Mouse (Mus musculus) bone marrow macrophage, adult 2 months (primary cell): ENCODE results near the gene Strap.

Experiments used
- CTCF ChIP-seq: IDR thresholded peaks from 2 replicates; pipeline ENCODE4 v1.5.1; 2012; ENCODE audit warnings: low read depth, mild to moderate bottlenecking, low read length, moderate library complexity
- POLR2A ChIP-seq: IDR thresholded peaks from 2 replicates; pipeline ENCODE4 v1.6.1; 2012; ENCODE audit warnings: mild to moderate bottlenecking, low read depth, low read length, borderline replicate concordance

DNA sequence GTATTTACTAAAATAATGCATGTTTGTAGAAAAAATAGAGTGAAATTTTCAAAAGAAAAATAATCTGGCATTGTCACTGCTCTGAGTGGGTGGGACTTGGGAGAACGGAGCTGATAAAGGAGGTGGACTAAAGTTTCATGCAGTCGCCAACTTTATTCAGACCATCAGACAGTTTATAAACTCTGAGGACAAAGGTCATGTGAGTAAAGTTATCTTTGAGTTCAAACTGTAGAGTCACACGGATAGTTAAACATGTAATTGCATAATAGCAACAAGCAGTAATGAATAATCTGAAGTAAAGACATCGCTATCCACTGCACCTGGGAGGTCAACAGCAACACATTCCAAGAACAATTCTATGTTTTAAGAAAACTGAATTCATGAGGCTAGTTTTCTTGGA lies 9.8 kb downstream of the Strap start:
- no peak for TF ChIP-seq CTCF
- no peak for TF ChIP-seq POLR2A
